Mouse (Mus musculus) brown adipose tissue, adult 24 weeks (tissue): ENCODE measurements around the gene Alcam. TPM values are rescaled to one million over a fixed set of nuclear protein-coding genes. Genes with fewer than 3 reads are reported as not detected.

Experiments
- H3K27ac ChIP-seq: fragments of 200-500 bp; replicated peaks from 2 replicates; pipeline ENCODE4 v1.5.1; 2012; ENCODE audit warnings: low read depth, mild to moderate bottlenecking, low read length
- H3K4me1 ChIP-seq: fragments of 200-500 bp; 2 replicates; pipeline ENCODE4 v1.6.1; 2012; ENCODE audit warnings: low read length, mixed read lengths; ENCODE audit not compliant: control insufficient read depth, insufficient read depth, insufficient read length
- H3K4me3 ChIP-seq: fragments of 200-500 bp; 2 replicates; pipeline ENCODE4 v1.5.1; 2012; ENCODE audit warnings: low read depth, mild to moderate bottlenecking, low read length, moderate library complexity; ENCODE audit not compliant: insufficient read depth
- polyA plus RNA-seq: library from polyadenylated mRNA; stranded (reverse); fragments of >200 nt; gene quantifications from 2 replicates; pipeline ENCODE4 v1.2.4, GENCODE M21; 2012; ENCODE audit not compliant: missing spikeins, insufficient read depth, insufficient read length

The Alcam gene
- polyA plus RNA-seq, result 1.3 and 2.3 TPM in 2 replicates

DNA sequence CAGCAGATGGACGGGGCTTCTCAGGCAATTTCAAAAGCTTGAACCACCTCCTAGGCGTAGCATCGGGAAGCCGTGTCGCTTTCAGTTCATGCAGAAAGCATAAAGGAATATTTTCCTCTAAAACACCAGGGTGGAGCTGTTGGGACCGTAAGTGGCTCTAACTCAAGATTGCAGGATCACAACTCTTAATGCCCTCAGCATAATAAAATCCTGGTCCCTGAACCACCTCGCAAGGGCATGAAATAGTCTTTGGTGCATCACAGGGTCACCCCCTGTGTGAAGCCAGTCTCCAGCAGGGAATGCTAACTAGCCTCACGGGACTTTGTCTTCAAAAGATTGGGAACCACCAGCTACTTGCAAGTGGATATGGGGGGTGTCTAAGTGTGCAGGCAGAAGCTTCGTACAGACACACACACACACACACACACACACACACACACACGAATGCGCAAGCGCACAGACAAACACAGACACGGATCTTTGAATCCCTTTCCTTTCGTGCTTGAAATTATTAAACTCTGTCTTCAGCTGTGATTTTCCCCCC, at the start of gene Alcam:
Alcam (minus strand) TSS at position 104 of the 544 bp plus-strand sequence.
- H3K27ac ChIP-seq, result no peak within 1 kb of the TSS
- peaks cover 7% of the 10 kb centered on the region; the same call in 1 of the 2 replicates for H3K4me1 ChIP-seq
- H3K4me3 ChIP-seq, result peak within 1 kb of the TSS; percentile 67

DNA sequence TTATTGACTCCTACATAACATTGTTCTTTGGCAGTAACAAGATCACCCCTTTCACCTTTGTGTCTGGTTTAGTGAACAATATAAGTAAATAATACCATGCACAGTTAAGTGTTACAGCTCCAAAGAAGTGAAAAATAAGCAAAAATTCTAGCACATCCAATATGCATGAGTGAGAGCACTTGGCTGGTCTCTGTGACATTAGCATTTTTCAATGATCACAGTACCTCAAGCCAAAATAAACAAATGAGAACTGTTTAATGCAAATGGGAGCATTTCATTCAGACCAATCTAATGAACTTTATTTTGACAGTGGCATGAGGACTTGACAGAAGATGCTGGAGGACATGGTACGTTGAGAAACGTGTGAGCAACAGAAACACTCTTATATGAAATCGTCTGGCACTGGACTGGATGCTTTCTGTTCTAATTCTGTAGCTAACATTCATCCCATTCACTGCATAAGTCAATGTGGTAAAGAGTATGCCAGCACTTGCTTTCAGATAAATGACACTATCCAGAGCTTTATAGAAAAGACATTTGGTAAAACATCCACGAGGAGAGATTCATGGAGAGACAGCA, 45.0 kb upstream of the Alcam start:
- Histone ChIP-seq H3K4me1 (no peaks in the 10 kb centered on the region), H3K4me3 (no peak overlapping the region)

DNA sequence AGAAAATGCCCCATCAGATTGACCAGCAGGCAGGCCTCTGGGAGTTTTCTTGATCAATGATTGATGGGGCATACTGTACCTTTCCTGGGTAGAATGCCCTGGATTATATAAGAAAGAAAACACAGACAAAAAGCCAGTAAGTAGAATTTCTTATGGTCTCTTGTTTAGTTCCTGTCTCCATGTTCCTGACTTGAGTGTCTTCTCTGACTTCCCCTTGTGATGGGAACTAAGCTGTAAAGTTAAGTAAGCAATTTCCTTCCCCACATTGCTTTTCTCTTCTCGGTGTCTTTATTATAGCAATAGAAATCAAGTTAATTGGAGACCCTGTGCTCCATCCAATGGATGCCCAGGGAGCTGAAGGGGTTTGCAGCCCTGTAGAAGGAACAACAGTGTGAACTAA, 36.7 kb upstream of the Alcam start:
- H3K27ac ChIP-seq, result no peak overlapping the region
- H3K4me1 ChIP-seq, result no peaks in the 10 kb centered on the region
- no peak overlapping the region for H3K4me3 ChIP-seq

More for the DNA sequence above, 45.0 kb upstream of the Alcam start:
- no peak overlapping the region for H3K27ac ChIP-seq

DNA sequence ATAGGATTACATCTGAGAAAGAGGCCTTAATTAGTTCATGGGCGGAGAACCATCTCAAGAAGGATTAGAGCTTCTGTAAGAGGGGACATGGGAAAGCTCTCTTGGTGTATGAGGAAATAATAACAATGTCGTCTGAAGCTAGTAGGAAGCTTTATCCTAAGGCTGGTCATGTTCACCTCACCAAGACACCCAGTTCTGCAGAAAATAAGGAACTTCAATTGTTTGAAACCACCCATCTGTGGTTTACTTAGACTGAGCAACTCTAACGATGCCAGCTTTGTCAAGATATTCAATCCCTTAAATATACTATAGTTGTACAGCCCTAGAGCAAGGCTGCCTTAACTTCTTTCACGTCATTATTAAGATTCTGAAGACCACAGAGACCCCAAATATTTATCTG, 20.4 kb upstream of the Alcam start:
- Histone ChIP-seq H3K4me1 (no peaks in the 10 kb centered on the region), H3K4me3 (no peak overlapping the region), H3K27ac (no peak overlapping the region)

DNA sequence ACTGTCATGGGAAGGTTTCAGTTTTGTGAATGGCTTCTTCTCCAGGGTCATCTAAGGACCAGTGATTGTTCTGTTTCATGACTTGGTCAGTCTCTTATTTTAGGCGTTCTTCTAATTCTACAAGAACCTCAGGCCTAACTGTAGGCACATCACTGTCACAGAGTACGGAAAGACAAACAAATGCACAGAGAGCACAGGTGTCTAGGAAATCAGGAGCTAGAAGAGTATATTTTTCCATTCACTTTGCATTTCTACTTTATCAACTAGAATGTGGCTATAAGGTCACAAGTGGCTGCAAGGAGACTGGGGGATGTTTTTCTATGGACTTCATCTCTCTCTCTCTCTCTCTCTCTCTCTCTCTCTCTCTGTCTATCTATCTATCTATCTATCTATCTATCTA, 19.2 kb upstream of the Alcam start:
- H3K4me3 ChIP-seq, result no peak overlapping the region
- H3K27ac ChIP-seq, result no peak overlapping the region
- no peaks in the 10 kb centered on the region for H3K4me1 ChIP-seq

DNA sequence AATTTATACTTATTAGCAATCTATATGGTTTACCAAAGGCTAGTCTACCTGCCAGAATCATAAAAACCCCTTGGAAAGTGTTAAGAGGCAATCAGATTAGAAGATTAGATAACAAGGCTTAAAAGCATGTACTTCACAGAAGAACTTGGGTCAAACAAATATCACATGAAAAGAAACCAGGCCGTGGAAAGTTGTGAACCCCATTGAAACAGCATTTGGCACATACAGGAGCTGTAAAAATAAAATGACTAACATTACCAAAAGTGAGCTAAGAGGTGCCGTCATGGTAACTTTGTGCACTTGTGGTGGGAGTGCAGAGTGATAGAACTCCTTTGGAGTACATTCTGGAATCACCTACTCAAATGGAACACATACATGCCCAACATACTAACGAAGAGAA, 18.8 kb upstream of the Alcam start:
- Histone ChIP-seq H3K4me3 (no peak overlapping the region), H3K4me1 (no peaks in the 10 kb centered on the region), H3K27ac (no peak overlapping the region)

DNA sequence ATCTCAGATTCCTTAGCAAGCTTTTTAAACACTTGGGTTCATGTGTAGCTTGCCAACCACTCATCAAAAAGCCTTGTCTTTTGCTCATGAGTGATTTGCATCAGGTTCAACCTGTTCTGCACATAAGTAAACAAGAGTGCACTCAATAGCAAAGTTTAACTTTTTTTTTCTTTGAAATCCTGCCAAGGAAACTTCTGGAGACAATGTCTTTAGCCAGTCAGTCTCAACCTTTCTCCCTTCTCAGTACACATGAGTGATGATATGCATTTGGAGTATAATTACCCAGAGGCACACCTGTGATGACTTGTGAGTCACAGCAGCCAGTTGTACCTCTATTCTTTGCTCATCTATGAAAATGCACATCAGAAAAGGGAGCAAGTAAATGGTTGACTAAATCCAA, 18.2 kb upstream of the Alcam start:
- no peak overlapping the region for H3K4me3 ChIP-seq
- H3K27ac ChIP-seq, result no peak overlapping the region
- no peaks in the 10 kb centered on the region for H3K4me1 ChIP-seq

DNA sequence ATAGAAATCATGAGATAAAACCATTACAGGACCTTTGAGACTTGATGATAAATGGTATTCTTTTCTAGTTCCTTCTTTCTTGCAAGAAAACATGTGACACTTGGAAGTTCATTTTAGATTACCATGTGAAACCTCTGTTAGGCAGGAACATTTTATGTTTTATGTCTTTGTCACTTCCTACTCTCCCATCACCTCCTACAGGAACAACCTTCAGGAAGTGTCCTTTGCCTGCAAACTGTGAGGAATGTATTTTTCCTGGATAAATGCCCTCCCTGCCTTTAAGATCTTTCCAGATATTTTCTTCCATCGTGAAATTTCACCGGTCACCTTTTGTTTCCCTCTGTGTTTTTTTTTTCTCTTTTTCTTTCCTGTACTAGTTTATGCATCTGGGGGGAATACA, 17.0 kb upstream of the Alcam start:
- Histone ChIP-seq H3K4me1 (no peaks in the 10 kb centered on the region), H3K4me3 (no peak overlapping the region), H3K27ac (no peak overlapping the region; the same call in 1 of the 2 replicates)

DNA sequence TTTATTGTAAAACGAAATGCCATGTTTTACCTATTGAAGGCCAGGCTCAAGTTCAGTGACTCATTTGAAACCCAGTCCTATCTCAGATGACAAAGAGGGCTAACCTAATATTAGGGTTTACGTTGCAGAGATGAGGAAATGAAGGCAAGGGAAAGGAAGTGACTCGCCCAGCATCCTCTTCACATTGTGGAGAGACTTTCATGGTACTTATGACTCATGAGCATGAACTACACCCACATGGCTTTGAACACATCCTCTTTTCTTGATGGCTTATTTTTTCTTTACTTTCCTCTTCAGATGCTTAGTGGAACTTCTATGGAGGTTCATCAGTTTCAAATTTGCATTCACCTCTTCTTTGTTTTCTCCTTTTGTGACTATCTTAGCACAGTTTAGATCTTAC, 16.4 kb upstream of the Alcam start:
- H3K4me1 ChIP-seq, result no peaks in the 10 kb centered on the region
- H3K4me3 ChIP-seq, result no peak overlapping the region
- no peak overlapping the region for H3K27ac ChIP-seq

DNA sequence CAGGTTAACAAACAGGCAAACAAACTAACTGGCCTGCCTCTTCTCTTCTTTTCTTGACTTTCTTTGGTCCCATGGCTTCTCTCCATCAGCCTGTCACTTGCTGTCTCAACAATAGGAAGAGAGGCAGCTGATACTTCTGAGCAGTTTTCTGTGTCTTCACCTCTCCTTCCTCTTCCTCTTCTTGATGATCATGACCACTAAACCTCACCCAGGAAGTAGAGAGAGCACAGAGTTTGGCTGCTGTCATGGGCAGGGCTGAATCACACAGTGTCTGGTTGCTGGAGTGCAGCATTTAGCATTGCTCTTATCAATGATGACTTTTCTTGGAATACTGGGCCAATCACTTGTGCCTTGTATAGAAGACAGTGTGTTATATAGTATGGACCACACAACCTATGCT, 14.6 kb upstream of the Alcam start:
- Histone ChIP-seq H3K4me3 (no peak overlapping the region), H3K27ac (no peak overlapping the region), H3K4me1 (no peaks in the 10 kb centered on the region)

DNA sequence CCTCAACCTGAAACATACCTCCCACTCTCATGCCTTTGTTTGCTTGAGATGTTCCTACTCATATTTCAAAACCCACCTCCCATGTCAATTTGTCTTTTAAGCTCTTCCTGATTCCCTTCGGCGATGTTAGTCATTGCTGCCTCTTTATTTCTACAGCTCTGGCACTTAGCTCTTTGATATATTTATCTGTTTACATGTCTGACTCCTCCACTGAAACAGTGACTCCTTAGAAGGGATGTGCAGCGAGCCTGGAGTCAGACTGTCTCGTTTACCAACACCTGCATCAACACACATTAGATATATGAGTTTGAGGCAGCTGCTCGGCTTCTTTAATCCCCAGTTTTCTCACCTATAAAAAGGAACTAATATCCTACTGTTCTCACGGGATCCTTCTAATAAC, 12.9 kb upstream of the Alcam start:
- H3K4me3 ChIP-seq, result no peak overlapping the region
- H3K27ac ChIP-seq, result no peak overlapping the region
- no peaks in the 10 kb centered on the region for H3K4me1 ChIP-seq

DNA sequence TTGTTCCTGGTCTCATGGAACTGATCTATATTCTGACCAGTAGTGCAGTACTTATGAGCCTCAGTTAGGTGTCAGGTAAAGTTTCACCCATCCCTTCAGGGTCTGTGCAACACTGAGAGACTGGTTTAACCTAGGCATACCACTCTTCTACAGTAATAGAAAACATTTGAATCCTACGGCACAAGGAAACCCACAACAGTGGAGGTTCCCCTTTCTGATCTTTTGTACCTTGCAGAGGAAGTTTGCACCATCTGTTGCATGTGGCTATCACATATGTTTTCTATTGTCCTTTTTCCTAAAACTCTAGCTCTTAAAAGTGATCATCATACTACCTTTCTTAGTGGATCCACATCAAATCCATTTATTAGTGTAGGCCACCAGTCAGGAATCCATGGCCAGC, 10.7 kb upstream of the Alcam start:
- Histone ChIP-seq H3K4me1 (no peaks in the 10 kb centered on the region), H3K4me3 (no peak overlapping the region)

DNA sequence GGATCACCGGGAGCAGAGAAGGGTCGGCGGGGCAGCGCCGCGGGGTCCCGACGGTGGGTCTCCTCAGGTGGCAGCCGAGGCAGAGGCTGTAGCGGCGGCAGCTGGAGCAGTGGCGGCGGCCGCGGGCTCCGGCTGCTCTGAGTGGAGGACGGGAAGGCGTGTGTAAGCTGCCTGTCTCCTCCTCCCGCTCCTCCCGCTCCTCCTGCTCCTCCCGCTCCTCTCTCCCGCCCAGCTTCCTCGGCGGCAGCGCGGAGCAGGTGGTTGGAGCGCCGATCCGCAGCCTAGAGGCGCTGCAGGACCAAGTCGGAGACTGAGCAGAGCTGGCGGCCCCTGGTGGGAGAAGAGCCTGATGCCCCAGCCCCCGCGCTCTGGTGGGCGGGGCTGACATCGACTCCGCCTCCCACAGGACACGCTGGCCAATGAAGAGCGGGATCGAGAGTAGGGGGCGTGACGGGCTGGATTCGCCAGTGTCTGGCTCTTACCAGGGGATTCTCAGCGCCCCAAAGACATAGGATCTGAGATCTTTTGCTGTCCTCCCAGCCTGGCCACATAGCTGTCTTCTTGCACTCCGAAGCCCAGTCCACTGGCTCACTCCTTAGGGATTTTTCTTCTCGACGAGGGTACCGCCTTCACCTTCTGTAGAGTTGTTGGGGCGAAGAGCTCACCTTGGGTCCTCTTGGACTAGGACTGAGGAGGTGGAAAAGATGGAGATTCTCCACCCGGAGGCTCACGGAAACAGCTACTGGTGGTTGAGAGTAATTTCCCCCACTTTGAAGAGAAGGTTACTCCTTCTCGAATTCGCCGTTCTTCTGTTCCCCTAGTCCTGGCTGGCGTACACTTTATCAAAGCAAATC, 785 bp downstream of the Alcam start:
- no peak overlapping the region for H3K27ac ChIP-seq
- peaks cover 7% of the 10 kb centered on the region; the same call in 1 of the 2 replicates for H3K4me1 ChIP-seq
- H3K4me3 ChIP-seq, result peak overlapping the region; percentile 67

More for the DNA sequence above, 10.7 kb upstream of the Alcam start:
- no peak overlapping the region for H3K27ac ChIP-seq

DNA sequence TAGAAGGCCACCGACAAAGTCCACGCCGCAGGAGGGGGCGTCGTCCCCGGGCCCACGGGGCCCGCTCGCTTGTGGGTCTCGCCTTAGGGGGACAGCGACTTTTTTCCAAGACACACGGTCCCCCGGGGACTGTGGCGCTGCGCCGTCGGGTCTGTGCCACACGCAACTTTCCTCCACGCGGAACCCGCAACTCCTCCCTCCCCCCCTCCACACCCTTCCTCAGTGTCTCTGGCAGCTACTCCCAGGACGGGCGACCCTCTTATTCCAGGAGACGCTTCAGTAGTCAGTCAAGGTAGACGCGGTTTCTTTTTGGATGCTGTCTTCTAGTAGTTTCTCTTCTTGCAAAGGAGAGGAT, 1.4 kb downstream of the Alcam start:
- H3K27ac ChIP-seq, result no peak overlapping the region

DNA sequence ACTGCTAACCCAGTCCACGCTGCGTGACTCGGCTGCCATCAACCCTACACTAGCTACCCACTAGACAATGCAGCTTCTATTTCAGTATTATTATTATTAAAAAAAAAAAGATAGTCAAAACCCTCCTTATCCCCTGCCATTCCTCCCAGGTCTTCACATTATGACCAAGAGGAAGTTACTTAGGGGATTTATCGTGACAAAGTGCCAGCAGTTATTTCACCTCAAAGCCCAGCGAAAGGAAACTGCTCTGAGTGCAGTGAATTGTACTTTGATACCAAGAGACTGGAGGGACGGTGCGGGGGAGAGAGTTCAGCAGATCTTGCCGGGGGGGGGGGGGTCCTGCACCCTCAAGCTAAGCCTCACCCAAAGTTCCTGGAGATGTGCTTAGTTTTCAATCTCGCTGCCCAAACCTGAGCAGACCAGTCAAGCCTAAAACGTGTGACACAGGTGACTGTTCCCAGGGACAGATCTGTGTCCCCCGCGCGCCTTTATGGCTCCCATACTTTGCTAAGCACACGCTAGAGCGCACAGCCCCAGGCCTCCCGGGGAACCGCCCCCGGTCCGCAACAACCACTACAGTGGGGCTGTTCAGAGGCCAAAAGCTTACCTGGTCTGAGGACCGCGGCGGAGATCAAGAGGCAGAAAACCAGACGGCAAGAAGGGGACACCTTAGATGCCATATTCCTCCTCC, 1.9 kb downstream of the Alcam start:
- Histone ChIP-seq H3K4me1 (peaks cover 7% of the 10 kb centered on the region; the same call in 1 of the 2 replicates), H3K4me3 (peak overlapping the region; percentile 67), H3K27ac (no peak overlapping the region)

More for the DNA sequence above, 1.4 kb downstream of the Alcam start:
- Histone ChIP-seq H3K4me1 (peaks cover 7% of the 10 kb centered on the region; the same call in 1 of the 2 replicates), H3K4me3 (peak overlapping the region; percentile 67)
